Mouse (Mus musculus) thymus, adult 2 months (tissue): ENCODE data around the gene Serpinb9g.
"Not testable (repeated sequence)": the region's sequence is repeated elsewhere in the genome, so short reads cannot be mapped to it uniquely, and the experiment has no call there.

Experiments used
- CTCF ChIP-seq: fragments of 200-500 bp; IDR thresholded peaks from 2 replicates; pipeline ENCODE4 v1.5.1; 2012; ENCODE audit warnings: mild to moderate bottlenecking, control low read depth, low read length, moderate library complexity, borderline replicate concordance; ENCODE audit not compliant: control insufficient read depth, poor library complexity, insufficient read depth; ENCODE audit errors: extremely low read depth
- POLR2A ChIP-seq: fragments of 200-500 bp; IDR thresholded peaks from 2 replicates; pipeline ENCODE4 v1.6.1; 2012; ENCODE audit warnings: mild to moderate bottlenecking, low read length, control low read depth, moderate library complexity; ENCODE audit not compliant: control insufficient read depth, poor library complexity, insufficient read depth; ENCODE audit errors: extremely low read depth

DNA sequence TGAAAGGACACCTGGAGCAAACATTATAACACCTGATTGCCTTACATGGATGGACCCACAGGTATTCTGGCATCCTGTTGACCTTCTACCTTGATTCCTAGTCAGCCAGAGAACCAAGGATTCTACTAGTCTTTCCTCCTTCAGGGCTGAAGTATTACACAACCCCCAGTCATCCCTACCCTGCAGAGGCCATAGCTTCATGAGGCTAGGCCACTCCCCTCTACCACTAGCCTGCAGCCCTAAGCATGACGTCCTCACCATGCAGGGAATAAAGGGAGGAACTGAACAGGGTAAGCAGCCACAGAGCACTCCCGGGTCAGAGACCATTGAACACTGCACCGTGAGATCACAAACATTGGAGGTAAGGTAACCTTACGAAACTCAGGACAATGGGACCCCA is at the start of gene Serpinb9g:
- not testable (repeated sequence) for TF ChIP-seq POLR2A, CTCF
